Mouse (Mus musculus): ENCODE data around the gene Cyp2d22.
"Not testable (repeated sequence)": the region's sequence is repeated elsewhere in the genome, so short reads cannot be mapped to it uniquely, and the experiment has no call there.

The Cyp2d22 gene

GRCm38 (mm10) chr15:82376393-82377138 is 3.5 kb downstream of the Cyp2d22 start:
- DNase-seq (ENCODE audit: low spot score in 2 of 2): no peak

- no peak for DNase-seq (ENCODE audit: low spot score in 2 of 2)
Observed at GRCm38 (mm10) chr15:82375855-82376254, 4.2 kb downstream of the Cyp2d22 start.

GRCm38 (mm10) chr15:82374437-82374836 is 5.6 kb downstream of the Cyp2d22 start:
- no peak for DNase-seq (ENCODE audit: low spot score in 2 of 2)

DNA sequence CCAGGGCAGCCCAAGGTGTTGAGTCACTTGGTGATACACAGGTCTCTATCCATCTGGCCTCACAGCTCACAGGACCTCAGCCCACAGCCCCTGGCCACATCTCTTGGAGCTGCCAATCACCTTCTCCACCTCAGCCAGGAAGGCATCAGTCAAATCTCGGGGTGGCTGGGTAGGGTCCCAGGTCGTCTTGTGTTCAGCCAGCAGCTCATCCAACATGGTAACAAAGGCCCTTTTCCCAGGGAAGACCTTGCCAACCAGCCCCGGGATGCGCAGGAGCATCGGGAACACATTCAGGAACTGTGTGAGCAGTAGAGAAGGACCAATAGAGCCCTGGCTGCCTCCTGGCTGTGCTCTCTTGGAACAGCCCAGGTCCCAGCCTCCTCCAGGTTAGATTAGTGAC is 7.1 kb downstream of the Cyp2d22 start:
- no peak for DNase-seq (ENCODE audit: low spot score in 2 of 2)

- no peak for DNase-seq (ENCODE audit: low spot score in 2 of 2)
Observed at GRCm38 (mm10) chr15:82372446-82372845, 7.6 kb downstream of the Cyp2d22 start.

DNA sequence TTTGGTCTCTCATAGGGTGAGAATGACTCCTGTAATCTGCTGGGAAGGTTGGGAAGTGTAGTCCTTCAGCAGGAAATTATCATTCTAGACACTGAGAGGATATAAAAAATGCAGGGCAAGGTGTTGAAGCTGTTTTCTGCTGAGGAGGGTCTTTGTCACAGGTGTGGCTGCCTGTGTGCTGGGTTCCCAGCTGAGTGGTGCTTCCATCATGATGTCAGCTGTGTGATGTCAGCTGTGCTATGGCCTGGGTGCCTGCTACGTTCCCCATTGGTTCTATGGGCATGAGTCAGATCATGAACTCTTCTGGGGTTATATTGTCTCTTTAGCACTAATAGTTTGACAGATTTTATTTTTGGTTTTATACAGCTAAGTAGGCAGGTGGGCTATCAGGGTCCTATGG is 11.2 kb downstream of the Cyp2d22 start:
- no peak for DNase-seq (ENCODE audit: low spot score in 2 of 2)

DNA sequence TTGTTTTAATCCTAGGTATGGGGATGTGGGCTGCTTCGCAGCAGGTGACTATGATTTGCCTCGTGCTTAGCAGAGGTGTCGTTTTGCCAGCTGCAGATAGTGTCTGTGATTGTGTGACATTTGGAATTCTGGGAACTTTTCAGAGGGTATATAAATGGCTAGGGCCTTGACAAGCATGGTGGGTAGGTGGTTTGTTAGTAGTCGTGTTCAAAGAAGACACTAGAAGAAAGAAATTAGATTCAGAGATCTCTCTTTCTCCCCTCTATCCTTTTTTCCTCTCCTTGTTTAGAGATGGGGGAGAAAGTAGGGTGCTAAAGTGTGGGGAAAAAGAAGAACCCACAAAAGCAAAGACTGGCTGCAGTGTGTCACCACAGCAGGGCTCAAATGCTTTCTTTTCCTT is 11.9 kb downstream of the Cyp2d22 start:
- DNase-seq (ENCODE audit: low spot score in 2 of 2): no peak

GRCm38 (mm10) chr15:82364561-82364960 is 15.5 kb downstream of the Cyp2d22 start:
- not testable (repeated sequence) for DNase-seq (ENCODE audit: low spot score in 2 of 2)

DNA sequence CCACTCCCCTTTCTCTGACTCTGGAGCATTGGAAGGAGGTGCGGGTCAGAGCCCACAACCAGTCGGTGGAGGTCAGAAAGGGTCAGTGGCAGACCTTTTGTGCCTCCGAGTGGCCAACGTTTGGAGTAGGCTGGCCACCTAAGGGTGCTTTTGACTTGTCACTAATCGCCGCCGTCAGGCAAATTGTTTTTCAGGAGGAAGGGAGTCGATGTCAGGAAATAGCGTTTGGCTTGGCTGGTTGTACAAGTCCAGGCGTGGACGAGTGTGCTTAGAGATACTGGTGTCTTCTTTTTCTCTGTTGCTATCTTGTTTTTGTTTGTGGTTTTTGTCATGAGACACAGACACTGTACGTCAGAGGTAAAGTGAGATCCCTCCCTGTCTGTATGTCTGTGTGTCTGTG is 16.3 kb downstream of the Cyp2d22 start:
- not testable (repeated sequence) for DNase-seq (ENCODE audit: low spot score in 2 of 2)

DNA sequence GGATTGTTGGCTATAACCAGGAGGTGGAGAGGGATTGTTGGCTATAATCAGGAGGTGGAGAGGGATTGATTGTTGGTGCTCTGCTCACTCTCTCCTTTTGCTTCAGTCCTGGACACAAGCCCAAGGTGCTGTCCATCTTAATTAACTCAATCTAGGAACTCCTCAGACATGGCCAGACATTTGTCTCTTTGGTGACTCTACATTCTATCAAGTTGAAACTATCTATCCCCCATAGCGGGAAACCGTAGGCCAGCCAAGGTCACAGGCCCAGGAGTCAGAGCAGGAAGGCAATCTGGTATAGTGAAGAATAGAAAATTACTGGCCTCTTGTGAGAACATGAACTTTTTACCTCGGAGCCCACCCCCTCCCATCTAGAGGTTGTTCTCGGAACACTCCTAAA is 17.8 kb downstream of the Cyp2d22 start:
- DNase-seq (ENCODE audit: low spot score in 2 of 2): no peak

GRCm38 (mm10) chr15:82361459-82362018 is 18.5 kb downstream of the Cyp2d22 start:
- no peak for DNase-seq (ENCODE audit: low spot score in 2 of 2)

DNA sequence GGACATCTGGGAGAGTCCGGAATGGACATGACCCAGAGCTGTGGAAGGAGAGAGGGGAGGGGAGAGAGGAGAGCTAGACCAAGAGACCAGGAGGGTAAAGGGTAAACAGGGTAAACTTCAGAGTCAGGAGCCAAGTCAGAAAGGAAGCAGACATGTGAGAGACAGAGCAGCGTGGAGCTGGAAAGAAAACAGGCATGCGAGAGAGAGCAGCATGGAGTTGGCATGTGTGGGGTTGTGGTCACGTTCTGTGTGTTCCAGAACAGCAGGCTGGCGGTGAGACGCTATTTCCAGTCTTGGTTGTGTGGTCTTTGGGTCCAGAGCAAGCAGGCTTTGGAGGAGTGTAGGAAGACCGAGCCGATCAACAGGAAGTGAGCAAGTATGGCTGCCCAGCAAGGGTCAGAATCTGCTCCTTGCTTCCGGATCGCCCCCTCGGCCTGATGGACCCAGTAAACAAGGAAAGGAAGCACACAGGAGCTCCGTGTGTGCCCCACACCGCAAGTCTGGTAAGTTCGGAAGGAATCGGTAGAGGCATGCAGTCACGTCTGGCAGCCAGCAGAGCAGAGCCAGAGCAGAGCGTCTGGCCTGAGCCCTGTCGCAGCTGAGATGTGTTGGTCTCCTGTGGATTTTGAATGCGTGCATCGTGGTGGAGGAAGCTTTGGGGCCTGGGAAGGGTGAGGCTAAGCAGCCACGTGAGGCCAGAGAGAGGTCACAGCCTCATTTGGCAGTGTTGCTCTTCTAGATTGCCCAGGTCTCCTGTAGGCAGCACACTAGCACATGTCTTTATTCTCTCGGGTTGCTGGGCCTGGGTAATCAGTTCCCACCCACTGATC is 21.4 kb downstream of the Cyp2d22 start:
- no peak for DNase-seq (ENCODE audit: low spot score in 2 of 2)

DNA sequence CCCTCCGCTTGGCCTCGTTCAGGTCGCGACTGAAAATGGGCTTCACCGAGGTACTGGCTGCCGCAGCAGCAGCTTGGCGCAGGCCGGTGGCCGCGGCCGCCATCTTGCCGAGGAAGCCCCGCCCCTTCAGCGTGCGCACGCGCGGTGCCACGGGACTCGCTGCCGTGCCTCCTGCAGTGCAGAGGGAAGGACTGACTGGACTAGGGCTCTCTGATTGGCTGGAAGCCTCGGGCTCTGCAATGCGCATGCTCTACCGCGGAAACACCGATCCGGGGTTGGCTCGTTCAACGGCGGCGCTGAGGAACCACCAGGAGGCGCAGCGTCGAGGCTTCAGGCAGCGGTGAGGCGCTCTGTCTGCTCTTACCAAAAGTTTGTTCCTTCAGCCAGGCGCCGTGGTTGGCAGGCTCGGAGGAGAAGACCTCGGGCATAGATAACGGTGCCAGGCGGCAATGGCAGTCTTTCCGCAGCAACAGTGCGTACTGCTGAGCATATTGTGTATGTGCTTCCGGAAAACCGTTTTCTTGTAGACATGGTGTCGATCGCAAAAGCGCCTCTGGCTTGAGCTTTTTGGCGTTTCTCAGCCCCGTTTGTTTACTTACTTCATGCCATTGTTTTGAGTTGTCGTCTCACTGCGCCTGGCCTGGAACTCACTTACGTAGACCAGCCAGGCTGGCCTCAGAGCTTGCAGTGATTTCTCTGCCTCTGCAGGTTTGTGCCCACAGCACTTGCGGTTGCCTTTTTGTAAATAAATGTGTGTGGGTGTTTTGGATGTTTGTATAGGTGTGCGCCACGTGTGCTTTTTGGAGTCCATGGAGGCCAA is 25.7 kb downstream of the Cyp2d22 start, which contains the start of gene Ndufa6:
Gene Ndufa6 (minus strand): TSS at position 197 of the 820 bp plus-strand sequence.
- DNase-seq (ENCODE audit: low spot score in 2 of 2): peak; percentile 97

DNA sequence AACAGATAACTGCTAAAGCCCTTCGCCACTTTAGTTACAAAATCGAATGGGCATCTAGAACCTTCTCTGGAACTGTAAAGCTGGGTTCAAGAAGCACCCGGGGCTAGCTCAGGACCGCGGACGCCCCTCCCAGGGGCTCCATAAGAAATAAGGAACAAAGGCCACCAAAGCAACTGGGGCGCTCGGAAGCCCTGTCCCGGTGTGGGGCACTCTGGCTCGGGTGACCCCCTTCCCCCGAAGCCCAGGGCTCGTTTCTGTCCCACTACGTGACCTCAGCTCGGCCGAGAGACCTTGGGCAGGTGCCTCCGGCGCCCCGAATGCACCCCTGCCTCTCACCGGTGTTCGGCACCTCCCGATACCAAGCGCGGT is 26.3 kb downstream of the Cyp2d22 start:
- DNase-seq (ENCODE audit: low spot score in 2 of 2): no peak

DNA sequence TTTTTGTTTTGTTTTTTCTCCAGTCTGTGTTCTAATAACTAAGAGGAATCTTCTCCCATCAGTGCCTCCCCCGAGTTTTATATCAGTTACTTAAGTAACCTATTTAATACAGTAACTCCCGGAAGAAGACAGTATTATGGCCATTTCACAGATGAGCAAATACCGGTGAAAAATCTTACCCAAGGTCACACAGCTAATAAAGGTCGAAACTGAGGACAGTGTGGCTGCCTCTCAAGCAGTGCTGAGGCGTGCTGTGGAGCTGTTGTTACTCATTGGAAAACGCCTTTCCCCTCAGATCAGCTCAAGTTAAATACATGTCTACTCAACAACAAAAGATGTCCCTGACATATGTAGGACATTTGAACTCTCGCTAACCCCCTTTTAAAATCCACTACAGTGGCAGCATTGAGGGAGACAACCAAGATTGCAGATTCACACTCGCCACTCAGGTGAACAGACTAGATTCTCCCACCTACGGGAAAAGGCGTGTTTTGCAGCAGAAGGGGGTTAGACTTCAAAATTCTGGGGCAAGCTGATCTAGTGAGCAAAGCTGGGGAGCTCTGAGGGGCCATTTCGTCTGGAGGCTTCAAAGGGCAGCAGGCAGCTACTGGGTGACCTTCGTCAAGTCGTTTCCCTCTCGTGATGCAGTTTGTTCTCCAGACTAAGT is 26.8 kb downstream of the Cyp2d22 start:
- DNase-seq (ENCODE audit: low spot score in 2 of 2): no peak

- DNase-seq (ENCODE audit: low spot score in 2 of 2): no peak
Observed at GRCm38 (mm10) chr15:82351480-82351879, 28.6 kb downstream of the Cyp2d22 start.

GRCm38 (mm10) chr15:82350349-82350748 is 29.7 kb downstream of the Cyp2d22 start:
- DNase-seq (ENCODE audit: low spot score in 2 of 2): no peak

- no peak for DNase-seq (ENCODE audit: low spot score in 2 of 2)
Observed at GRCm38 (mm10) chr15:82348999-82349341, 31.1 kb downstream of the Cyp2d22 start.

DNA sequence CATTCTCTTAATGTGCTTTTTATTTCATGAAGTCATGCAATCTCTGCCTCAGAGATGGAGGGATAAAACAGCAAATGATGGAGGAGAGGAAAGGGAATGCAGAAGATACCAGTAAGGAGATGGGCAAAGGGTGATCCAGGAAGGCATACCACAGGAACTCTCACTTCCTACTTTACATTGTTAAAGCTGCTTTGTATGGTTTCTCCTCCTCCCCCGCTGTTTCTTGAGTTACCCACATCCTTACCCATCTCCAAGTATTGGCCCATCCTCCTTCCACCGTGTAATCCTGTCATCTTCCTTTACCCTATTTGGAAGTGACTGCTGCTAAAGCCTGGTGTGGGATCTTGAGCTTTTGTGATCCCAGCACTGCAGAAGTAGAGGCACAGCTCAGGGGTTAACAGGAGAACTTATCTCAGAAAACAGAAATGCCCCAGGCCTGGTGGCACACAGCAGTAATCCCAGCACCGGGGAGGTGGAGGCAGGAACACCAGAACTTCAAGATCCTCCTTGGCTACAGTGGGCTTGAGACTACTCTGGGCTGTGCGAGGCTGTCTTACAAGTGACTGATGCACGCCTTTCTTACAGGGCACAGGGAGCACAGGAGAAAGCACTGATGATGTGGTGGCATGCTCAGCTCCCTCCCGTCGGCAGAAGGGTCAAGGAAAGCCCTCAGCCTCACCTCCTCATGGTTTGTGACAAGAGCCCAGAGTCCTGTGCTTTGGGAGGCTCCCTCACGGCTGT is 31.6 kb downstream of the Cyp2d22 start:
- DNase-seq (ENCODE audit: low spot score in 2 of 2): no peak

GRCm38 (mm10) chr15:82347852-82348251 is 32.2 kb downstream of the Cyp2d22 start:
- DNase-seq (ENCODE audit: low spot score in 2 of 2): no peak

GRCm38 (mm10) chr15:82347303-82347676 is 32.8 kb downstream of the Cyp2d22 start:
- no peak for DNase-seq (ENCODE audit: low spot score in 2 of 2)
